Mouse (Mus musculus) mature B cell (primary cell): ENCODE data around the gene Sox14.

Experiments
- in situ Hi-C: fragments of 300-500 bp; cut with MboI; formaldehyde crosslinking; loops from 2 replicates; pipeline ENCODE4 v1.14.3; 2019

Sox14 gene

GRCm38 (mm10) chr9:99848327-99848726 is 27.6 kb downstream of the Sox14 start:
- in situ Hi-C loops, result no loop called here

- in situ Hi-C loops, result no loop called here
Measured at GRCm38 (mm10) chr9:99846820-99847219, 29.1 kb downstream of the Sox14 start.

GRCm38 (mm10) chr9:99839367-99839766 is 36.6 kb downstream of the Sox14 start:
- in situ Hi-C loops, result no loop called here

- in situ Hi-C loops, result no loop called here
Measured at GRCm38 (mm10) chr9:99838877-99839276, 37.1 kb downstream of the Sox14 start.

- in situ Hi-C loops, result no loop called here
Measured at GRCm38 (mm10) chr9:99836707-99837106, 39.3 kb downstream of the Sox14 start.

GRCm38 (mm10) chr9:99835624-99836430 is 40.1 kb downstream of the Sox14 start:
- in situ Hi-C loops, result no loop called here
